ENCODE assay signal across 27 mouse cellular contexts in genomic region chr7:58473150-58473549, GRCm38 (mm10).
DNase-seq lines count a peak whose midpoint lies in the region; ATAC-seq lines count a peak whose summit lies in the region.
"Had no signal": no experiment of that assay in that cellular context is flagged by ENCODE, and none has a peak within 500 bp of the region (broad histone marks: within the 10 kb centered on the region; RNA-seq: fewer than 3 reads in every experiment).

No protein-coding gene starts in this region.

- no peaks in the 10 kb centered on the region for H3K9me3 ChIP-seq in hindbrain, embryonic 13.5 days
- H3K9me3 ChIP-seq in hindbrain, embryonic 14.5 days (ENCODE audit: control insufficient read depth, low read length) = no peaks in the 10 kb centered on the region
- H3K9me3 ChIP-seq: embryonic facial prominence, embryonic 10.5 days; heart, embryonic 12.5 days; hindbrain, embryonic 10.5 days; limb, embryonic 10.5 days; liver, embryonic 15.5 days; lung, embryonic 15.5 days; megakaryocyte, embryonic 14.5 days had no signal

- H3K4me1 ChIP-seq in hindbrain, embryonic 13.5 days (replicated peaks) = no peaks in the 10 kb centered on the region
- no peaks in the 10 kb centered on the region for H3K4me1 ChIP-seq in hindbrain, embryonic 14.5 days (replicated peaks; ENCODE audit: control insufficient read depth, insufficient read depth, low read length)
- H3K4me1 ChIP-seq: embryonic facial prominence, embryonic 10.5 days; heart, embryonic 12.5 days; hindbrain, embryonic 10.5 days; limb, embryonic 10.5 days; liver, embryonic 15.5 days; lung, embryonic 15.5 days; megakaryocyte, embryonic 14.5 days had no signal

- peak; percentile 83 for ATAC-seq in hindbrain, embryonic 13.5 days (ENCODE audit: low FRiP score)
- ATAC-seq in hindbrain, embryonic 14.5 days (ENCODE audit: low FRiP score) = no peak
- ATAC-seq: inflammation-experienced regulatory T-cells, adult 6 months had no signal

- intact Hi-C loops in left cerebral cortex, postnatal 25 days (cut with DNase I) = no loop called here

- no peaks in the 10 kb centered on the region for H3K36me3 ChIP-seq in hindbrain, embryonic 13.5 days
- no peaks in the 10 kb centered on the region for H3K36me3 ChIP-seq in hindbrain, embryonic 14.5 days (replicated peaks; ENCODE audit: control insufficient read depth, insufficient read depth)
- H3K36me3 ChIP-seq: embryonic facial prominence, embryonic 10.5 days; heart, embryonic 12.5 days; hindbrain, embryonic 10.5 days; limb, embryonic 10.5 days; liver, embryonic 15.5 days; lung, embryonic 15.5 days had no signal

- H3K4me3 ChIP-seq in hindbrain, embryonic 13.5 days = no peak overlapping the region
- H3K4me3 ChIP-seq in hindbrain, embryonic 14.5 days (replicated peaks; ENCODE audit: low read length) = no peak overlapping the region
- H3K4me3 ChIP-seq: embryonic facial prominence, embryonic 10.5 days; heart, embryonic 12.5 days; hindbrain, embryonic 10.5 days; limb, embryonic 10.5 days; liver, embryonic 15.5 days; lung, embryonic 15.5 days; megakaryocyte, embryonic 14.5 days had no signal

- no peak overlapping the region for H3K4me2 ChIP-seq in hindbrain, embryonic 13.5 days
- no peak overlapping the region for H3K4me2 ChIP-seq in hindbrain, embryonic 14.5 days (replicated peaks)
- H3K4me2 ChIP-seq: heart, embryonic 12.5 days; liver, embryonic 15.5 days; lung, embryonic 15.5 days had no signal

- no peak overlapping the region for H3K27ac ChIP-seq in hindbrain, embryonic 13.5 days
- no peak overlapping the region for H3K27ac ChIP-seq in hindbrain, embryonic 14.5 days
- H3K27ac ChIP-seq: embryonic facial prominence, embryonic 10.5 days; hindbrain, embryonic 10.5 days; limb, embryonic 10.5 days; liver, embryonic 15.5 days; lung, embryonic 15.5 days had no signal

- DNase-seq in hindbrain, embryonic 14.5 days (ENCODE audit: low spot score) = no peak
- peak; percentile 17 to 43 for DNase-seq in left cerebral cortex, postnatal 25 days (ENCODE audit: low spot score in 2 of 2)
- DNase-seq in left cerebral cortex, adult 11 months (ENCODE audit: low spot score) = no peak
- DNase-seq in right cerebral cortex, postnatal 10 days (ENCODE audit: low spot score in 2 of 2) = peak; percentile 34 to 62
- no peak for DNase-seq in right cerebral cortex, postnatal 14 days
- DNase-seq in T-cell, adult 2 months (ENCODE audit: low spot score) = no peak
- DNase-seq: adrenal gland, postnatal 36 days; cerebellum, adult 11-12 months; cerebellum, postnatal 10 days; gastrocnemius, postnatal 25 days; heart, adult 18-20 months; heart, postnatal 10 days; kidney, adult 18-20 months; kidney, postnatal 4 days; liver; lung, postnatal 36 days; spleen, adult 18-20 months; thymus, postnatal 14 days had no signal

- H3K9ac ChIP-seq in hindbrain, embryonic 13.5 days = no peak overlapping the region
- no peak overlapping the region for H3K9ac ChIP-seq in hindbrain, embryonic 14.5 days
- H3K9ac ChIP-seq: heart, embryonic 12.5 days; liver, embryonic 15.5 days; lung, embryonic 15.5 days had no signal

- H3K27me3 ChIP-seq in hindbrain, embryonic 13.5 days = no peaks in the 10 kb centered on the region
- no peaks in the 10 kb centered on the region for H3K27me3 ChIP-seq in hindbrain, embryonic 14.5 days (ENCODE audit: control insufficient read depth, insufficient read depth, low read length)
- H3K27me3 ChIP-seq: heart, embryonic 12.5 days; liver, embryonic 15.5 days; lung, embryonic 15.5 days; megakaryocyte, embryonic 14.5 days had no signal

- 42% methylated on average over 3 of the region's 3 CpGs for WGBS in hindbrain, embryonic 13.5 days
- 41% methylated on average over 3 of the region's 3 CpGs for WGBS in hindbrain, embryonic 14.5 days

Comparison
In these comparisons a context has a peak if more than half of its experiments do, and no peak if none do; other contexts are left out.
1. DNase-seq: peak in left cerebral cortex, postnatal 25 days (2 of 2) and right cerebral cortex, postnatal 10 days (2 of 2); none in hindbrain, embryonic 14.5 days (single experiment), left cerebral cortex, adult 11 months (single experiment), right cerebral cortex, postnatal 14 days (single experiment) and T-cell, adult 2 months (single experiment).